Mouse (Mus musculus): ENCODE data around the gene Tnrc6c. TPM values are rescaled to one million over a fixed set of nuclear protein-coding genes. Genes with fewer than 3 reads are reported as not detected.

Gene Tnrc6c
- polyA plus RNA-seq, 1 experiment from 2014 or later, result 31.7 TPM

DNA sequence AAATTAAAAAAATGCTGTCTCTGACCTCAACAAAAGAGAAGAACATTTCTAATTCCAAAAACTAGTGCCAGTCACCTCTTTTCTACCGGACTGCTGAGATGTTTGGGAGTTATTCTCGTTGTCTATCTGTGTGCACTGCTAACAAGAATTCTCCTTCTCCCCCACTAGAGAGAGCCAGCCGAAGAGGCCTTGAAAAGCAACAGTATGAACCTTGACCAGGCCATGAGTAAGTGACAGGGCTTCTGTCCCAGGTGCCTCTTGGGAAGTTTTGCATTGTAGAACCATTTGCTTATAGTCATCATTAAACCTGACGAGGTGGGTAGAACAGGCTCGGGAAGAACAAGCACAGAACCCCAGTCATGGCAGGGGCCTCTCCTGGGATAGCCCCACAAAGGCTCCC, 84.0 kb downstream of the Tnrc6c start:
- Histone ChIP-seq H3K4me2 (replicated peaks) (no peak overlapping the region), H3K36me3 (peaks cover 94% of the 10 kb centered on the region), H3K4me3 (replicated peaks) (no peak overlapping the region), H3K27me3 (no peaks in the 10 kb centered on the region), H3K27ac (no peak overlapping the region), H3K4me1 (replicated peaks) (no peaks in the 10 kb centered on the region), H3K9me3 (no peaks in the 10 kb centered on the region), H3K9ac (replicated peaks) (no peak overlapping the region)
- ATAC-seq, result no peak
- WGBS, result 91% methylated on average over 5 of the region's 5 CpGs

DNA sequence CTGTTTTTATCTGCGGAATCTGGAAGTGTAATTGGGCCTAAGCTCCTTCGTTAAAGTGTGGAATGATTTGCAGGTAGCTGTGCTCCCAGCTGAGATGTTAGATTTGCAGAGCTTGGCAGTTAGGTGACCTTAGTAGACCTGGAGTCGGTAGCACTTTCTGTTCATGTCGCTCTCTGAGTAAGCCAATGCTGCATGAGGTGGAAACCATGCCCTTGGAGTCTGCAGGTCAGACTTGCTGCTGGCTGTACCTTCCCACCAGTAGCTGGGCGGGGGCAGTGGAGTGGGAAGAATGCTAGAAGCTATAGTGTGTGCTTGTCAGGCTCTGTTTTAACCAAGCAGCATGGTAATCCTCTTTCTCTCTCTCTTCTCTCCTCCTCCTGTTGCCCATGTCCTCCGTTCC, 87.0 kb downstream of the Tnrc6c start:
- Histone ChIP-seq H3K4me1 (replicated peaks) (no peaks in the 10 kb centered on the region), H3K4me3 (replicated peaks) (no peak overlapping the region), H3K9ac (replicated peaks) (no peak overlapping the region), H3K27me3 (no peaks in the 10 kb centered on the region), H3K27ac (no peak overlapping the region), H3K4me2 (replicated peaks) (no peak overlapping the region), H3K9me3 (no peaks in the 10 kb centered on the region), H3K36me3 (peaks cover 100% of the 10 kb centered on the region)
- WGBS, result 93% methylated on average over 6 of the region's 6 CpGs
- ATAC-seq, result no peak

DNA sequence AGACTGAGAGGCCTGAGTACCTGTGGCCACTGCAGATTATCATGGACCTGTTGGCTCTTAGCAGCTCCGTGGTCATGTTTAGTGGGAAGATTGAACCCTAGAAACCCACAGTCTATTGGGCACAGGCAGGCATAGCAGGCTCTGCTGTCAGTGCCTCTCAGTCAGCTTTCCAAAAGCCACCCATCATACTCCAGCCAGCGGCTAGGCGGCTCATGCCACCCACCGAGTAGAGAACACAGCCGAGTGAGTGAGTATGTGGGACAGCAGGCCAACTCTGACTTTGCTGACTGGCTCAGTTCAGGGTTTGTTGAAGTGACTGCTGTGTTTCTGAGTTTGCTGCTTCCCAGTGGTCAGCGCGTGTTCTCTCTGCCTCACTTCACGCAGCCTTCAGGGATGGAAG, 88.2 kb downstream of the Tnrc6c start:
- ATAC-seq, result no peak
- H3K4me3 ChIP-seq (replicated peaks), result no peak overlapping the region
- no peak overlapping the region for H3K27ac ChIP-seq
- H3K36me3 ChIP-seq, result peaks cover 99% of the 10 kb centered on the region
- H3K4me1 ChIP-seq (replicated peaks), result no peaks in the 10 kb centered on the region
- no peak overlapping the region for H3K4me2 ChIP-seq (replicated peaks)
- no peaks in the 10 kb centered on the region for H3K9me3 ChIP-seq
- WGBS, result 91% methylated on average over 8 of the region's 8 CpGs
- H3K9ac ChIP-seq (replicated peaks), result no peak overlapping the region
- H3K27me3 ChIP-seq, result no peaks in the 10 kb centered on the region

DNA sequence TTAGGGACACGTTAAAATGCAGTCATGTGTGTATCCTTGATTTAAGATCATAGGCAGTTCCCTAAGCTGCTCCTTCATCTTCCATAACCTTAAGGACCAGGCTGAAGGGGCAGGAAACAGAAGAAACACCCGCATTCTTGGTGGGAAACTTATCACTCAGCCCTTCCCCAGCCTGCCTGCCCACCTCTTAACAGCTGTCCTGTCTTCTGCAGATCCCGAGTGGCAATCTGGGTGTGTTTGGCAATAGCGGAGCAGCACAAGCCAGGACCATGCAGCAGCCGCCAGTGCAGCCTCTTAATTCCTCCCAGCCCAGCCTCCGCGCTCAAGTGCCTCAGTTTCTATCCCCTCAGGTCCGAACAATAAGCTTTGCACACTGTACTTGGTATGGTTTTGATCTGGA, 88.6 kb downstream of the Tnrc6c start:
- Histone ChIP-seq H3K27me3 (no peaks in the 10 kb centered on the region), H3K4me3 (replicated peaks) (no peak overlapping the region), H3K4me1 (replicated peaks) (no peaks in the 10 kb centered on the region), H3K9ac (replicated peaks) (no peak overlapping the region), H3K36me3 (peaks cover 99% of the 10 kb centered on the region), H3K27ac (no peak overlapping the region), H3K9me3 (no peaks in the 10 kb centered on the region), H3K4me2 (replicated peaks) (no peak overlapping the region)
- WGBS, result 89% methylated on average over 8 of the region's 8 CpGs
- ATAC-seq, result no peak

DNA sequence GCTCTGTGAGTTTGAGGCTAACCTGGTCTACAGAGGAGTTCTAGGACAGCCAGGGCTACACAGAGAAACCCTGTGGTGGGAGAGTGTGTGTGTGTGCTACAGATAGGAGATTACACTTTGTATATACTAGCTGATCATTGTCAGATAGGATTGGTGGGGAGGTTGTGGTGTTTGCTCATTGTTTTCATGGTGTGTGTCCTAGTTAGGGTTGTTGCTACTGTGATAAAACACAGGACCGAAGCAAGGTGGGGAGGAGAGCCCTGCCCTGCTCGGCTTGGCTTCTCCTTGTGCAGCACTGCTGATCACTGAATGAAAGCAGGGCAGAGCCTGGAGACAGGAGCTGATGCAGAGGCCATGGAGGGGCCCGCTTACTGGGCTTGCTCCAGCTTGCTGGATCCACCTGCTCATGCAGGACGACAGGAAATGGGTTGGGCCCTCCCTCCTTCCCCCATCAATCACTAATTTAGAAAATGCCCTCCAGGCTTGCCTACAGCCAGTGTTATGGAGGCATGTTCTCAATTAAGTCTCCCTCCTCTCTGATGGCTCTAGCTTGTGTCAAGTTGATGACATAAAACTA, 89.5 kb downstream of the Tnrc6c start:
- no peak for ATAC-seq
- Histone ChIP-seq H3K36me3 (peaks cover 99% of the 10 kb centered on the region), H3K4me2 (replicated peaks) (no peak overlapping the region), H3K9ac (replicated peaks) (no peak overlapping the region), H3K9me3 (no peaks in the 10 kb centered on the region), H3K27me3 (no peaks in the 10 kb centered on the region), H3K4me3 (replicated peaks) (no peak overlapping the region), H3K4me1 (replicated peaks) (no peaks in the 10 kb centered on the region), H3K27ac (peak overlapping the region; percentile 19; the same call in 1 of the 2 replicates)
- WGBS, result 79% methylated on average over 4 of the region's 4 CpGs

DNA sequence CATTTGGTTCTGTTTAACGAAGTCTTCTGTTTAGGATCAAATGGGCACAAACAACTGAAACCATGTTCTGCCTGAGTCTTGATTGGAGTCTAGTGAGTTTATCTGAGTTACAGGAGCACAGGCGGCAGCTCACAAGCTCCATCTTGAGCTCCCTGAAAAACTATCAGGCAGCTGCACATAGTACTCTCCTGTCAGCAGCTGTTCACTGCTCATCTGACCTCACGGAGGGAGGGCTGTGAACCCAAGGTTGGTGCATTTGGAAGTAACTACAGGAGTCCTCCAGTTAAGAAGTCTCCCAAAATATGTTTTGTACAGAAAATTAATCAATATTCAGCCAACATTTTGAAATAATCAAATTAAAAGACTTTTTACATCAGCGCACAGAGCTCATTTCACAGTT, 94.5 kb downstream of the Tnrc6c start:
- Histone ChIP-seq H3K36me3 (peaks cover 99% of the 10 kb centered on the region), H3K4me2 (replicated peaks) (no peak overlapping the region), H3K9me3 (no peaks in the 10 kb centered on the region), H3K4me1 (replicated peaks) (no peaks in the 10 kb centered on the region), H3K4me3 (replicated peaks) (no peak overlapping the region), H3K27me3 (no peaks in the 10 kb centered on the region), H3K9ac (replicated peaks) (no peak overlapping the region), H3K27ac (no peak overlapping the region)
- no peak for ATAC-seq
- 87% methylated on average over 4 of the region's 4 CpGs for WGBS

DNA sequence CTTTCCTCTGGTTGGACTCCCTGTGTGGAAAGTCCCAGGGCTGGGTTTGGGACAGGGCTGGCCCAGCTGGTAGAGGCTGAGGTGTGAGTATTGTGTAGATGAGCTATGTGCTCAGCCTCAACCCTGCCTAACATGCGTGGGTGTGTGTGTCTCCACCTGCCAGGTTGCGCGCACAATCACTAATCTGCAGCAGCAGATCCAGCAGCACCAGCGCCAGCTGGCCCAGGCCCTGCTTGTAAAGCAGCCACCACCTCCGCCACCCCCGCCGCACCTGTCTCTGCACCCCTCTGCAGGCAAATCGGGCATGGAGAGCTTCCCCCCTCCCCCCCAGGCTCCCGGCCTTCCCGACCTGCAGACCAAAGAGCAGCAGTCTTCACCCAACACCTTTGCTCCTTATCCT, 95.3 kb downstream of the Tnrc6c start:
- H3K9ac ChIP-seq (replicated peaks), result no peak overlapping the region
- H3K9me3 ChIP-seq, result no peaks in the 10 kb centered on the region
- H3K4me2 ChIP-seq (replicated peaks), result no peak overlapping the region
- no peaks in the 10 kb centered on the region for H3K27me3 ChIP-seq
- no peak for ATAC-seq
- WGBS, result 93% methylated on average over 10 of the region's 10 CpGs
- no peak overlapping the region for H3K4me3 ChIP-seq (replicated peaks)
- no peaks in the 10 kb centered on the region for H3K4me1 ChIP-seq (replicated peaks)
- H3K27ac ChIP-seq, result no peak overlapping the region
- peaks cover 99% of the 10 kb centered on the region for H3K36me3 ChIP-seq

DNA sequence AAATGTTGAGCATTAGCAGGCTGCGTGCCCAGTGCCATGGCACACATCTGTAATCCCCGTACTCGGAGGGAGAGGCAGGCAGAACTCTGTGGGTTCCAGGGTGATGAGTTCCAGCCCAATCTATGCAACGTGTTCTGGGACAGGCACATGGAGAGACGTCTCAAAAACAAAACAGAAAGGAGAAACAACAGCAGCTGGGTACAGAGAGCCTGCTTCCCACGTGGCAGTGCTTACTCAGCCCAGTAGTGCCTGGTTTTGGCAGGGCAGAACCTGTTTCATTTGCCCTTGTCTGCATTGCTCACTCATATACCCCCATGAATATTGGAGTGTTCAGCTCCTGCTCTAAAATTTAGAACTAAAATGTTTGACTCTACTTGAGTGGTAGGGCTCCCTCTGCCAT, 97.5 kb downstream of the Tnrc6c start:
- peaks cover 99% of the 10 kb centered on the region for H3K36me3 ChIP-seq
- no peak overlapping the region for H3K4me3 ChIP-seq (replicated peaks)
- H3K27me3 ChIP-seq, result no peaks in the 10 kb centered on the region
- no peak overlapping the region for H3K9ac ChIP-seq (replicated peaks)
- no peak overlapping the region; the same call in 1 of the 2 replicates for H3K27ac ChIP-seq
- H3K4me1 ChIP-seq (replicated peaks), result no peaks in the 10 kb centered on the region
- H3K9me3 ChIP-seq, result no peaks in the 10 kb centered on the region
- WGBS, result 89% methylated on average over 6 of the region's 6 CpGs
- no peak overlapping the region for H3K4me2 ChIP-seq (replicated peaks)
- no peak for ATAC-seq

DNA sequence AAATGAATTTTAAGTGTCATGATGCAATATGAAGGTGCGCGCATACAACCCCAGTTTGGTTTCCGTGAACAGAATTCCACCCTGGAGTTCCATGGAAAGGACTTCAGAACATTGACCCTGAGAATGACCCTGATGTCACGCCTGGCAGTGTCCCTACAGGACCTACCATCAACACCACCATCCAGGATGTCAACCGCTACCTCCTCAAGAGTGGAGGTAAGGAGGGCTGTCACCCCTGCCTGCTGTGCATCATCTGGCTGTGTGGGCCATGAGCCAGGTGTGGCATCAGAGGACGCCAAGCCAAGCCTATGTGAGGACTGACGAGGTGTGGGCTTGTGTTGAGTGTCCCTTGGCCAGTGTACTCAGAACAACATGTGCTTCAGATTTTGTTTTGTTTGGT, 101.8 kb downstream of the Tnrc6c start:
- no peak overlapping the region for H3K9ac ChIP-seq (replicated peaks)
- H3K9me3 ChIP-seq, result no peaks in the 10 kb centered on the region
- no peak overlapping the region for H3K4me2 ChIP-seq (replicated peaks)
- H3K36me3 ChIP-seq, result peaks cover 100% of the 10 kb centered on the region
- no peaks in the 10 kb centered on the region for H3K4me1 ChIP-seq (replicated peaks)
- H3K4me3 ChIP-seq (replicated peaks), result no peak overlapping the region
- H3K27ac ChIP-seq, result no peak overlapping the region
- WGBS, result 98% methylated on average over 7 of the region's 7 CpGs
- ATAC-seq, result no peak
- H3K27me3 ChIP-seq, result no peaks in the 10 kb centered on the region

DNA sequence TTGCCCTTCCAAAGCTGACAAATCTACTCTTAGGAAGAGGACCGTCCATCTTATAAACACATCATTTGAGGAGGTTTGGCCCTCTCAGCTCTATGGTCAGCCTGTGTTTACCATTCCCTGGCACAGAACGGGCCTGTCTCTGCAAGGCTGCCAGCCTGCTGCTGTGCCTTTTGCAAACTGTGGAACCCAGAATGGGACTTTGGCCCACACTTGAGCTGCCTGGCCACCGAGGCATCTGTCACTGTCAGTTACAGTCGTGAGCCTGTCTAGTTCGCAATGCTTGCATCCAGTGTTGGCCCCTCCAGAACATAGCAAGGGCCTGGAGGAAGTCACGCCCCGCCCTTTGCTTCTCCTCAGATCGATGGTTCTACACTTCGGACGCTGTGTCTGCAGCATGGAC, 105.2 kb downstream of the Tnrc6c start:
- Histone ChIP-seq H3K9me3 (no peaks in the 10 kb centered on the region), H3K27me3 (no peaks in the 10 kb centered on the region), H3K4me1 (replicated peaks) (no peaks in the 10 kb centered on the region), H3K4me2 (replicated peaks) (no peak overlapping the region), H3K4me3 (replicated peaks) (no peak overlapping the region), H3K9ac (replicated peaks) (no peak overlapping the region), H3K36me3 (peaks cover 96% of the 10 kb centered on the region), H3K27ac (no peak overlapping the region)
- ATAC-seq, result no peak
- 97% methylated on average over 10 of the region's 10 CpGs for WGBS

DNA sequence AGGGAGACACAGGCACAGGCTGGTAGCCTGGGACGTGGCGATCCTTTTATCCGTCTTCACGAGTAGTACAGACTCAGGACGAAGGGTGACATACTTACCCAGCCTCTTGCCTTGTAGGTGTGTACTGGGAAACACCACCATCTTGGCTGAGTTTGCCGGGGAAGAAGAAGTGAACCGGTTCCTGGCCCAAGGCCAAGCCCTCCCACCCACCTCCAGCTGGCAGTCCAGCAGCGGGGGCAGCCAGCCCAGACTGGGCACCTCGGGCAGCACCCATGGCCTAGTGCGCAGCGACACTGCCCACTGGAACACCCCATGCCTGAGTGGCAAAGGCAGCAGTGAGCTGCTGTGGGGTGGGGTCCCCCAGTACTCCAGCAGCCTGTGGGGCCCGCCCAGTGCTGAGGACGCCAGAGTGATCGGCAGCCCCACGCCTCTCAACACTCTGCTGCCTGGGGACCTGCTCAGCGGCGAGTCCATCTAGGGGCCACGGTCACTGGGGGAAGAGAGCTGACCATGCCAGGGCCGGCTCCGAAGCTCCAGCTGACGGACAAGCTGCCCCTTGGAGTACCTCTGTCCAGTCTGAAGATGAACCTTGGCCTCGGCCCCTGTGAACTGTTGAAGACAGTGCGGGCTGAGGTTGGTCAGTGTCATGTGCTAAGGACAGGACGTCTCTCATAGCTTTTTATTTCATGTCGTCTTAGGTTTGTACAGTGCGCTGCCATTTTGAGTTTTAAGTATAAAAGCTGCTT, 106.5 kb downstream of the Tnrc6c start:
- Histone ChIP-seq H3K4me1 (replicated peaks) (no peaks in the 10 kb centered on the region), H3K9ac (replicated peaks) (no peak overlapping the region), H3K27me3 (no peaks in the 10 kb centered on the region), H3K4me3 (replicated peaks) (no peak overlapping the region), H3K36me3 (peaks cover 95% of the 10 kb centered on the region), H3K9me3 (no peaks in the 10 kb centered on the region), H3K27ac (no peak overlapping the region), H3K4me2 (replicated peaks) (no peak overlapping the region)
- 0 out of 2 replicates have a peak, but pooled peaks have one; percentile 27 for ATAC-seq
- WGBS, result 93% methylated on average over 26 of the region's 26 CpGs

DNA sequence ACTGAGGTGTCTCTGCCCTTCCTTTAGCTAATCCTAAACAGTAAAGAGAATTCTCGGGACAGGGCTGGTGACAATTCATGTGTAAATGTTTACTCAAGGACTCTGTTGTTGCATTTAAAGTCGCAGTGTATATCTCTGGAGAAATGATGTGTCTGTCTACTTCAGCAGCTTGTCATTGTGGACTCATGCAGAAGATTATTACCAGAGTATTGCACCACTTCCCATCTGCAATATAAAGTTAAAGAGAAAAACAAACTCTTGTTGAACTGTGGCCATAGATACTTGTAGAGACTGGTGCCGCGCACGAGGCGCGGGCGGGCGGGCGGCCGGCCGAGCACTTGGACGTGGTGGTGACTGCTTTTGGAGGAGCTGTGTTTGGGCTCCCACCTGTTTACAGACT, 107.7 kb downstream of the Tnrc6c start:
- Histone ChIP-seq H3K4me1 (replicated peaks) (no peaks in the 10 kb centered on the region), H3K4me3 (replicated peaks) (no peak overlapping the region), H3K36me3 (peaks cover 94% of the 10 kb centered on the region), H3K27ac (no peak overlapping the region), H3K27me3 (no peaks in the 10 kb centered on the region), H3K9ac (replicated peaks) (no peak overlapping the region), H3K9me3 (no peaks in the 10 kb centered on the region), H3K4me2 (replicated peaks) (no peak overlapping the region)
- ATAC-seq, result no peak
- 93% methylated on average over 13 of the region's 13 CpGs for WGBS

DNA sequence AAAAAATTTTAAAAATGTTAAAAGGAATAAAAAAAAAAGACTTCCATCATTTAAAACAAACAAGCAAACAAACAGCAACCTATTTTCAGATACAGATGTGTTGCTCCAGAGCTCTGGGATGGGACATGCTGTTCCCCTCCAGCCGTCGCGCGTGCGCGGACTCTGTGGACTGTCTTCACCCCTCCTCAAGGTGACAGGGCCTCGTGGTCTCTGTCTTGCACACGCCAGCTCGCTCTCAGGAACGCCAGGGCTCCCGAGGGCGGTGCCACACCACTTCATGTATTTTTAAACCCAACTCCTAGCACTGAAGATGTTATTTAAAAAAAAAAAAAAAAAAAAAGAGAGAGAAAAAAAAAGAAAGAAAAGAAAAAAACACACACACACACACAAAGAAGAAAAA, 108.2 kb downstream of the Tnrc6c start:
- 88% methylated on average over 12 of the region's 12 CpGs for WGBS
- ATAC-seq, result no peak
- Histone ChIP-seq H3K27me3 (no peaks in the 10 kb centered on the region), H3K4me3 (replicated peaks) (no peak overlapping the region), H3K4me1 (replicated peaks) (no peaks in the 10 kb centered on the region), H3K9me3 (no peaks in the 10 kb centered on the region), H3K9ac (replicated peaks) (no peak overlapping the region), H3K36me3 (peaks cover 90% of the 10 kb centered on the region), H3K27ac (no peak overlapping the region), H3K4me2 (replicated peaks) (no peak overlapping the region)

Data from midbrain, embryonic 13.5 days (tissue).